Mouse (Mus musculus) bone marrow macrophage, adult 2 months (primary cell): ENCODE data around the gene Wbp2.

Experiments used
- CTCF ChIP-seq: IDR thresholded peaks from 2 replicates; pipeline ENCODE4 v1.5.1; 2012; ENCODE audit warnings: low read depth, mild to moderate bottlenecking, low read length, moderate library complexity
- POLR2A ChIP-seq: IDR thresholded peaks from 2 replicates; pipeline ENCODE4 v1.6.1; 2012; ENCODE audit warnings: mild to moderate bottlenecking, low read depth, low read length, borderline replicate concordance

GRCm38 (mm10) chr11:116096213-116097108 is 9.7 kb upstream of the Wbp2 start:
- TF ChIP-seq CTCF (peak; percentile 64), POLR2A (no peak)
